Mouse (Mus musculus): Measurements from ENCODE around the gene Tagln.

The Tagln gene

GRCm38 (mm10) chr9:45946182-45946871 is 10.5 kb upstream of the Tagln start:
- no peak for DNase-seq (ENCODE audit: low read depth, low spot score)

- no peak for DNase-seq (ENCODE audit: low read depth, low spot score)
These were observed 9.9 kb upstream of the Tagln start for GRCm38 (mm10) chr9:45945721-45946120.

- no peak for DNase-seq (ENCODE audit: low read depth, low spot score)
These were observed 8.9 kb upstream of the Tagln start for GRCm38 (mm10) chr9:45944506-45945400.

DNA sequence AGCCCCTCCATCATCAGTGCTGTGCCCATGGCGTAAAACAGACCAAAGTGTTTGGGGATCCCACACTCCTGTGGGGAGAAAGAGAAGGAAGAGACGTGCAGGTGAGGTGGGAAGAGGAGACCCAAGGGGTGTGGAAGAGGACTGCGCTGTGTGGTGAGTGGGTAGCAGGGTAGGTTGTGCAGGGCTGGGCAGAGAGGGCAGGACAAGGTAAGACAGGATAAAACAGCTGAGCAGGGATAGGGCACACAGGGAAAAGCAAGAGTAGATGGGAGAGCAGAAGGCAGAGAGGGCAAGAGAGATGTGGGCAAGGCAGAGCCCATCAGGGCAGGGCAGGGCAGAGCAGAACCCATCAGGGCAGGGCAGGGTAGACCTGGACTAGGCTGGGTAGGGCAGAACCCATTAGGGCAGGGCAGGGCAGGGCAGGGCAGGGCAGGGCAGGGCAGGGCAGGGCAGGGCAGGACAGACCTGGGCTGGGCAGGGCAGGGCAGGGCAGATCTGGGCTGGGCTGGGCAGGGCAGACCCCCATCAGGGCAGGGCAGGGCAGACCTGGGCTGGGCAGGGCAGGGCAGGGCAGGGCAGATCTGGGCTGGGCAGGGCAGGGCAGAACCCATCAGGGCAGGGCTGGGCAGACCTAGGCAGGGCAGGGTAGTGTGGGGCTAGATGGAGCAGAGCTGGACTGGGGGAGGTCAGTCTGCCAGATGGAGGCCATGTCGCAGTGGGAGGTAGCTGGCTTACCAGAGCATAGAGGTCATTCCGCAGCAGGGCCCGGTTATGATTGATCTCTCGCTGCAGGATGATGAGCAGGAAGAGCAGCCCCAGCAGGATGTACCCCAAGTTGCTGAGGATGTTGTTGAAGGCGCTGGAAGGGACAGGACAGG is 8.0 kb upstream of the Tagln start:
- DNase-seq (ENCODE audit: low read depth, low spot score): no peak

GRCm38 (mm10) chr9:45942916-45943315 is 7.1 kb upstream of the Tagln start:
- no peak for DNase-seq (ENCODE audit: low read depth, low spot score)

DNA sequence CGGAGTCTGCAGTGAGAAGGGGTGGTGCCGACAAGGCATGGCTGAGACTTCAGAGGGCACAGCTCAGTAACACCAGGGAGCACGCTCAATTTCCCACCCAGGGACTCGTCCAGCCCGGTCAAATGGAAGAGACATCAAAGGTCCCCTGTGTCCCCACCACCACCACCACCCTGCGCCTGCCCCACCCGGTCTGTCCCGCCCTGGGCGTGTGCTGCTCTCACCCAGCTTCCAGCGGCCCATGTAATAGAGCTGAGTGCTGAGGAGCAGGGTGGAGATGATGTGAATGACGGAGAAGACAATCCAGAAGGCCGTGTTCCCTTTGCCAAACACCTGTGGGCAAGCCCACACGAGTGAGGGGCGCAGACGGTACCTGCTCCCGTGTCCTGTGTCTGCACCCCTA is 6.6 kb upstream of the Tagln start:
- no peak for DNase-seq (ENCODE audit: low read depth, low spot score)

GRCm38 (mm10) chr9:45941329-45941888 is 5.6 kb upstream of the Tagln start:
- no peak for DNase-seq (ENCODE audit: low read depth, low spot score)

DNA sequence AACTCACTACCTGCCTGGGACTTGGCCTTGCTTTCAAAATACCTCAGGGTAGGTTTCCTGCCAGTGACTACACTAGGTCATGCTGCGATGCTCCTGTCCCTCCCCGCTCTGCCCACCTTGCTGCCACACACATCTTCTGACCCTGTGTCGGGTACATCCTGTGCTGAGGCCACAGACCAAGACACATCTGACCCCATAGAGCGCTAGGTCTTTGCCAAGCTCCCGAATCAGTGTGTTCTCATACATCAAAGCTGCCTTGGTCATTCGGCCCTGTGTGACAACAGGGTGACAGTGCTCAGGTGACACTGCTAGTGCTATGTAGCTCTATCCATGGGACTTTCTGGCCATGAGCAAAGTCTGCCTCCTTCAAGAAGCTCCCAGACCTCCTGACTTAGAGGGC is 3.9 kb upstream of the Tagln start:
- DNase-seq (ENCODE audit: low read depth, low spot score): no peak

- DNase-seq (ENCODE audit: low read depth, low spot score): no peak
These were observed 3.2 kb upstream of the Tagln start for GRCm38 (mm10) chr9:45938952-45939637.

GRCm38 (mm10) chr9:45938088-45938487 is 2.2 kb upstream of the Tagln start:
- no peak for DNase-seq (ENCODE audit: low read depth, low spot score)

GRCm38 (mm10) chr9:45936883-45937282 is 1.0 kb upstream of the Tagln start:
- DNase-seq (ENCODE audit: low read depth, low spot score): no peak

DNA sequence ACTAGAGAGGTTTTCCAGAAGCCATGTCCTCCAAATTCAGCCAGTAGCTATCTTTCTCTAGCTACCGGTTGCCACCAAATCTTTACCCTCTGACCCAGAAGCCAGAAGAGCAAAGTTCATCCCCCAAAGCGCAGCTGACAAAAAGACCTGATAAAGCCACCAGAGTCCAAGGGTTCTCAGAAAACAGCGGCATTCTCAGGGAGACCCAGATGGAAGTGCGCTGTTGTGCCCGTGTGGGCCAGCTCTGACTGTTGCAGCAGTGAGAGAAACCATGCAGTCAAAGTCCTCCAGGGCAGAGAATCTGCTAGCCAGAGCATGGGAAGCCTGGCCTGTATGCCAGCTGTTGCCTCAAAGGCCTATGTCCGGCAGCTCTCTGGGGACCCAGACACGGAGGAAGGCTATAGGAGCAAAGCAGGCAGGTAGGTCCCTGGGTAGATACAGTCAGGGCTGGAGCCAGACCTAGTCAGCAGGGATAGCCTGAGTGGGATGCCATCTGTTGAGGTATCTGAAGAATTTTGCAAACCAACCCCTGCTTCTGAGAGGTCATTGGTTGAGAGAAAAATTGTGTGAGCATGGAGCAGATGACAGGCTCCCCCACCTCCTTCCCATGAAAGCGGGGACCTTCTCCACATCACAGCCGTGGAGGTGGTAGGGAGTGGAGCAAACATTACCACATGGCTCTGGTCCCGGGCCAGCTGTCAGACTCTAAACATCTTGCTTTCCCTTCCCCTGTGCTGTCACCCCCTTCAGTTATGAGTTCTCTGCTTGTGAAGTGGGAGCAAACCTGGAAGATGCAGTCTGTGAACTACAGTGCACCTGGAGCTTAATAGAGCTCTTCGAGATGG is 3.1 kb downstream of the Tagln start:
- DNase-seq (ENCODE audit: low read depth, low spot score): peak; percentile 22

DNA sequence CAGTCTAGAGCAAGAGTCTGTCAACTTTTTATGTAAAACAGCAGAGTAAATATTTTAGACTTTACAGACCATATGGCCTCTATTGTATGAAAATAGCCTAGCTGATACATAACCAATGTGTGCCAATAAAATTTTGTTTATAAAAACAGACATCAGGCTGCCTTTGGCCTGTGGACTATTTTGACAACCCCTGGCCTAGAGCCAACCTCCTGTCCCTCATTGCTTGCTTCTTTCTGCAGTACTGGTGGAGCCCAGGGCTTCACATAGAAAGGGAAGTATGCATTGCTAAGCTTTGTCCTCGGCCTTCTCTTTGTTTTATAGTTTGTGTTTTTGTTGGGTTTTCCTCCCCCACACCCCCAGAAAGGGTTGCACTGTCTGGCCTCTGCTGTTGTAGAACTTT is 3.9 kb downstream of the Tagln start:
- DNase-seq (ENCODE audit: low read depth, low spot score): no peak

DNA sequence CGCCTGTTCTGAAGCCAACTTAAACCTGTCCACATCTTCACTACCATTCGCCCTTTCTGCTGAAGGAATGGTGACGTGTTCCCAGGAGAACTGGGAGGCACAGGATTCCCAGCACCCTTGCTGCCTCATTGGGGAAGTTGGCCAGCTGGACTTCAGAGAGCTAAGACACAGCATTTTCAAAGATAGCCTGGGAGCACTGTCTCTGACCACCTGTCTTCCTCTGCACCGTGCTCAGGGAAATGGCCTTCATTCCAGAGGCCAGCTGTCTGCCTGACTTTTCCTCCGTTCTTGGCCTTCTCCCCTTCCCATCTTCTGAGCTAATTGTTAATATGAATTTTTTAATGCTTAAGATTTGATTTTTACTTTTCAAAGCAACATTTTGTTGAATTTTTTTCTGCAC is 6.6 kb downstream of the Tagln start:
- DNase-seq (ENCODE audit: low read depth, low spot score): no peak

GRCm38 (mm10) chr9:45919895-45920294 is 16.0 kb downstream of the Tagln start:
- no peak for DNase-seq (ENCODE audit: low read depth, low spot score)

- DNase-seq (ENCODE audit: low read depth, low spot score): peak; percentile 36
These were observed 18.6 kb downstream of the Tagln start for GRCm38 (mm10) chr9:45917041-45917934.

- peak; percentile 52 for DNase-seq (ENCODE audit: low read depth, low spot score)
These were observed 20.2 kb downstream of the Tagln start for GRCm38 (mm10) chr9:45915659-45916058.

- no peak for DNase-seq (ENCODE audit: low read depth, low spot score)
These were observed 24.2 kb downstream of the Tagln start for GRCm38 (mm10) chr9:45911673-45912072.

DNA sequence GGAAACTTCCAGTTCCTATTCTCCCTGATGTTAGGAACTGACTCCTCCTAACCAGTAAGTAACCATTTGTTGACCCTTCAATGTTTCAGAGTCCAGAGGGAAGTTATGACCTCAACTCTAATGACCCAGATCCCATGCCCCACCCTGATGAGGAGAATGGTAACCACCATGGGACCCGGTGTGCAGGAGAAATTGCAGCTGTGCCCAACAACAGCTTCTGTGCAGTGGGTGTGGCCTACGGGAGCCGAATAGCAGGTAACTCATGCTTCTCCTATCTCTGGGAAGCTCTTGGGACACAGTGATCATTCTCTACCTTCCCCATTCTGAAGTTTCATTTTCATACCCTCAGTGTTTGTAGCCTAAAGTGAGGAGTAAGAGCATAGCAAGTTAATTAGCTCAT is 24.9 kb downstream of the Tagln start:
- no peak for DNase-seq (ENCODE audit: low read depth, low spot score)
